Mouse (Mus musculus) brain, embryonic 18.5 days (tissue): ENCODE results near the gene Lin37.

Experiments
- DNase-seq: peaks from one replicate; pipeline ENCODE4 v3.0.0-alpha.2; 2012; ENCODE audit warnings: low read depth, low spot score

The Lin37 gene

GRCm38 (mm10) chr7:30586455-30587020 is 26.9 kb upstream of the Lin37 start:
- DNase-seq = no peak

- no peak for DNase-seq
These were observed 25.5 kb upstream of the Lin37 start for GRCm38 (mm10) chr7:30585170-30585569.

GRCm38 (mm10) chr7:30584339-30584738 is 24.7 kb upstream of the Lin37 start:
- no peak for DNase-seq

- DNase-seq = no peak
These were observed 21.9 kb upstream of the Lin37 start for GRCm38 (mm10) chr7:30581547-30581946.

- no peak for DNase-seq
These were observed 20.3 kb upstream of the Lin37 start for GRCm38 (mm10) chr7:30579950-30580349.

- DNase-seq = no peak
These were observed 13.3 kb upstream of the Lin37 start for GRCm38 (mm10) chr7:30572969-30573368.

GRCm38 (mm10) chr7:30572389-30572788 is 12.8 kb upstream of the Lin37 start:
- DNase-seq = no peak

GRCm38 (mm10) chr7:30567555-30567954 is 7.9 kb upstream of the Lin37 start:
- DNase-seq = no peak

GRCm38 (mm10) chr7:30566033-30566432 is 6.4 kb upstream of the Lin37 start:
- no peak for DNase-seq

- no peak for DNase-seq
These were observed 5.4 kb upstream of the Lin37 start, which contains the start of gene Igflr1 for GRCm38 (mm10) chr7:30564970-30565571. Gene Igflr1 (plus strand): TSS chr7:30565427.

- DNase-seq = no peak
These were observed 4.3 kb upstream of the Lin37 start for GRCm38 (mm10) chr7:30563906-30564280.

- peak; percentile 97 for DNase-seq
These were observed 3.7 kb upstream of the Lin37 start, which contains the start of the genes U2af1l4, Gm49396 and Psenen for GRCm38 (mm10) chr7:30563117-30563905. Gene U2af1l4 (plus strand): TSS chr7:30563301. Gene Gm49396 (plus strand): TSS chr7:30563344. Gene Psenen (minus strand): TSS chr7:30563627.

GRCm38 (mm10) chr7:30562526-30563116 is 3.0 kb upstream of the Lin37 start:
- no peak for DNase-seq

- DNase-seq = no peak
These were observed 658 bp upstream of the Lin37 start for GRCm38 (mm10) chr7:30560296-30560695.

- DNase-seq = no peak
These were observed 789 bp downstream of the Lin37 start for GRCm38 (mm10) chr7:30558656-30559442.

- no peak for DNase-seq
These were observed 1.6 kb downstream of the Lin37 start for GRCm38 (mm10) chr7:30557901-30558514.

GRCm38 (mm10) chr7:30556894-30557536 is 2.6 kb downstream of the Lin37 start:
- DNase-seq = no peak

- no peak for DNase-seq
These were observed 5.6 kb downstream of the Lin37 start for GRCm38 (mm10) chr7:30553810-30554584.

- no peak for DNase-seq
These were observed 6.5 kb downstream of the Lin37 start for GRCm38 (mm10) chr7:30553021-30553589.
